Mouse (Mus musculus): ENCODE measurements around the gene Cic.
A peak's percentile ranks its signal among the peaks of the same experiment; 100 is the strongest.
"Not testable (repeated sequence)": the region's sequence is repeated elsewhere in the genome, so short reads cannot be mapped to it uniquely, and the experiment has no call there.

Cic gene

GRCm38 (mm10) chr7:25244562-25245369, 22.7 kb upstream of the Cic start:
- no peak for DNase-seq (ENCODE audit: low spot score)

GRCm38 (mm10) chr7:25246079-25246758, 21.3 kb upstream of the Cic start:
- DNase-seq (ENCODE audit: low spot score): no peak

GRCm38 (mm10) chr7:25246759-25247137, 20.8 kb upstream of the Cic start:
- DNase-seq (ENCODE audit: low spot score): no peak

- DNase-seq (ENCODE audit: low spot score): no peak
Observed at GRCm38 (mm10) chr7:25247498-25247897, 20.0 kb upstream of the Cic start.

GRCm38 (mm10) chr7:25248018-25248647, 19.4 kb upstream of the Cic start:
- DNase-seq (ENCODE audit: low spot score): no peak

- no peak for DNase-seq (ENCODE audit: low spot score)
Observed at GRCm38 (mm10) chr7:25248846-25249313, 18.6 kb upstream of the Cic start.

GRCm38 (mm10) chr7:25249314-25250140, 18.0 kb upstream of the Cic start:
- peak; percentile 96 for DNase-seq (ENCODE audit: low spot score)

- DNase-seq (ENCODE audit: low spot score): peak; percentile 97
Observed at GRCm38 (mm10) chr7:25250141-25250972, 17.1 kb upstream of the Cic start, which contains the start of gene Erf. Erf (minus strand) TSS chr7:25250761.

- no peak for DNase-seq (ENCODE audit: low spot score)
Observed at GRCm38 (mm10) chr7:25251071-25251791, 16.3 kb upstream of the Cic start.

GRCm38 (mm10) chr7:25251822-25252221, 15.7 kb upstream of the Cic start:
- no peak for DNase-seq (ENCODE audit: low spot score)

GRCm38 (mm10) chr7:25261896-25262295, 5.6 kb upstream of the Cic start:
- DNase-seq (ENCODE audit: low spot score): no peak

- no peak for DNase-seq (ENCODE audit: low spot score)
Observed at GRCm38 (mm10) chr7:25263968-25264870, 3.3 kb upstream of the Cic start.

- DNase-seq (ENCODE audit: low spot score): not testable (repeated sequence)
Observed at GRCm38 (mm10) chr7:25265743-25266142, 1.8 kb upstream of the Cic start.

- no peak for DNase-seq (ENCODE audit: low spot score)
Observed at GRCm38 (mm10) chr7:25266180-25266962, 1.1 kb upstream of the Cic start.

- peak; percentile 100 for DNase-seq (ENCODE audit: low spot score)
Observed at GRCm38 (mm10) chr7:25267751-25268463, 403 bp downstream of the Cic start.

GRCm38 (mm10) chr7:25268588-25268987, 1.1 kb downstream of the Cic start:
- no peak for DNase-seq (ENCODE audit: low spot score)

GRCm38 (mm10) chr7:25269029-25269428, 1.5 kb downstream of the Cic start:
- no peak for DNase-seq (ENCODE audit: low spot score)

All from yolk sac, embryonic 10.5 days (tissue).